Mouse (Mus musculus) olfactory bulb, adult 2 months (tissue): ENCODE measurements at regions not wholly inside any gene's neighbourhood (a gene's known extent, or its start where the extent isn't known, plus 50 kb on each side); places are given as distances from the start of the nearest gene placed in this dataset.
A peak's percentile ranks its signal among the peaks of the same experiment; 100 is the strongest.

Source experiments
- H3K27ac ChIP-seq: fragments of 200-500 bp; 2 replicates; pipeline ENCODE4 v1.5.1; 2012; ENCODE audit warnings: low read depth, low read length; ENCODE audit not compliant: insufficient read depth
- H3K4me1 ChIP-seq: fragments of 200-500 bp; 2 replicates; pipeline ENCODE4 v1.6.1; 2012; ENCODE audit warnings: low read length; ENCODE audit not compliant: control insufficient read depth, insufficient read depth
- H3K4me3 ChIP-seq: fragments of 200-500 bp; 2 replicates; pipeline ENCODE4 v1.5.1; 2012; ENCODE audit warnings: mild to moderate bottlenecking, low read depth, low read length, moderate library complexity; ENCODE audit not compliant: insufficient read depth
- CTCF ChIP-seq: fragments of 200-500 bp; IDR thresholded peaks from 2 replicates; pipeline ENCODE4 v1.5.1; 2012; ENCODE audit warnings: low read depth, mild to moderate bottlenecking, low read length, moderate library complexity; ENCODE audit not compliant: insufficient read depth
- POLR2A ChIP-seq: fragments of 200-500 bp; IDR thresholded peaks from 2 replicates; pipeline ENCODE4 v1.6.1; 2012; ENCODE audit warnings: mild to moderate bottlenecking, low read depth, low read length, moderate library complexity; ENCODE audit not compliant: insufficient read depth
- WGBS: fragments of 180-500 bp; shearing (Covaris S2); methylation state at CpG from one replicate; pipeline ENCODE4 v1.1.7; 2018; 5-methylcytosine and 5-hydroxymethylcytosine counted together

- H3K27ac ChIP-seq: no peak overlapping the region
- peaks cover 15% of the 10 kb centered on the region for H3K4me1 ChIP-seq
- 89% methylated on average over 3 of the region's 3 CpGs for WGBS
- H3K4me3 ChIP-seq: no peak overlapping the region
- TF ChIP-seq POLR2A (no peak), CTCF (no peak)
These were observed 91.2 kb upstream of the Hsd17b12 start for GRCm38 (mm10) chr2:94248948-94249347.

DNA sequence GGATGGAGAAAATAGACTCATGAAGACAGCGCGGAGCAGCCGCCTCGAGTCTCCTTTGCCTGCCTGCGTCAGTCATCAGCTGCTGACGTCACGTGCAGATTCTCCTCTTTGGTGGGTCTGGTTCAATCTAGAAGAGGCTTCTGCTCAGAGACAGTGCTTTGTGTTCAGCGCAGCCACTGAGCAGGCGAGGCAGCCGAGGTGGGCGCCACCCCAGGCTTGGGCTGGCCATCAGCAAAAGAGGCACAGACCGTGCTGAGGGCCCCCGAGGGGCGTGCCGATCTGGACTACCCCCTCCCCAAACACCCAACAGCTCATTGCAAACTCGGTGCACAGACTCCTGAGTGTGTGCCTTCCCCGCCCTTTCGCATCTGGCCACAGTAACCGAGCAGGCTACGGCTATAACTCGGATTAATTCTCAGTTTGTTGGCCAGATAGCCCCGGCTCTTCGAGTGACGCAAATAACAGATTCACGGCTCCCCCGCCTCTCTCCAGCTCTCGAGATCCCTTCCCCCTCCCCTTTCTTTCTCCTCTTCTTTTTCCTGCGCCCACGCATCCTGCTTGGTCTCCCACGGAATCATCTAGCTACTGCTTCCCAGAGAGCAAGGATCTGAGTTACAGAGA is 89.2 kb upstream of the Hsd17b12 start:
- peak overlapping the region; percentile 46 for H3K4me3 ChIP-seq
- WGBS: under 1% methylated on average over 30 of the region's 30 CpGs
- H3K4me1 ChIP-seq: peaks cover 31% of the 10 kb centered on the region

GRCm38 (mm10) chr2:94246180-94246611 is 88.4 kb upstream of the Hsd17b12 start:
- H3K4me1 ChIP-seq: peaks cover 33% of the 10 kb centered on the region
- peak overlapping the region; percentile 83 for H3K27ac ChIP-seq
- TF ChIP-seq CTCF (no peak), POLR2A (no peak)
- H3K4me3 ChIP-seq: peak overlapping the region; percentile 46; the same call in 1 of the 2 replicates
- 9% methylated on average over 9 of the region's 9 CpGs for WGBS

More for the DNA sequence above, 89.2 kb upstream of the Hsd17b12 start:
- no peak for TF ChIP-seq CTCF
- 0 out of 2 replicates have a peak, but pooled peaks have one; percentile 33 for TF ChIP-seq POLR2A
- H3K27ac ChIP-seq: peak overlapping the region; percentile 83

DNA sequence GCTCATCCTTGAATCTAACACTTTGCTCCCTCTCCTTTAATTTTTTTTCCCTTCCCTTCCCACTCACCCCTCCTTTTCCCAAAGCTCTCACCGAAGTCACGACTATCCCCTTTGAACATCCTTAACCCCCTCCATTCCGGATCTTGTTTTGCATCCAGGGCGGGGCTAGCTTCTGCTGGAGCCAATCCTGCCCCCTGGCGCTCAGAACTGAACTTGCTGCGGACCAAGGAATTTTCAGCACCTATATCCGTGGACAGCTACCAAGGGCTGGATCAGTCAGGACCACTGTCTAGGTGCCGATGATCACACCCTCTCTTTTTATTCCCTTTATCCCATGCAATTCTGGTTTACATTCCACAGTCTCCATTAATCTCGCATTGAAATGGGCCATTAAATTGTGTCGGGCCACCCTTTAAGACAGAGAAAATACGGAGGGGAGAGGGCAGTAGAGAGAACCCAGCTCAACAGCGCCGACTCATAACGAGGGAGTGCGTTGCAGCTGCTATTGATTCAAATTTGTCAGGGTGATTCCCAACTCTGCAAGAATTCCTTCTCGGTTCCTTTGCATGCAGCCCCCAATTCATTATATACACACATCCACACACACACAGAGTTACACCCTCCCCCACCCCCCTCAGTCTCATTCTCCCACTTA is 87.7 kb upstream of the Hsd17b12 start:
- 2% methylated on average over 16 of the region's 16 CpGs for WGBS
- TF ChIP-seq POLR2A: no peak
- TF ChIP-seq CTCF: peak; percentile 75; the same call in 1 of the 2 replicates
- Histone ChIP-seq H3K27ac (peak overlapping the region; percentile 18), H3K4me1 (peaks cover 36% of the 10 kb centered on the region), H3K4me3 (peak overlapping the region; percentile 33)

- Histone ChIP-seq H3K4me1 (peaks cover 45% of the 10 kb centered on the region), H3K4me3 (peak overlapping the region; percentile 44; the same call in 1 of the 2 replicates), H3K27ac (peak overlapping the region; percentile 11; the same call in 1 of the 2 replicates)
- 2% methylated on average over 9 of the region's 9 CpGs for WGBS
- TF ChIP-seq CTCF (no peak), POLR2A (no peak)
These were observed 86.4 kb upstream of the Hsd17b12 start for GRCm38 (mm10) chr2:94244140-94244539.

GRCm38 (mm10) chr2:94243053-94243916 is 85.5 kb upstream of the Hsd17b12 start:
- Histone ChIP-seq H3K4me3 (peak overlapping the region; percentile 44), H3K4me1 (peaks cover 44% of the 10 kb centered on the region), H3K27ac (no peak overlapping the region)
- under 1% methylated on average over 50 of the region's 50 CpGs for WGBS
- no peak for TF ChIP-seq POLR2A
- TF ChIP-seq CTCF: no peak

DNA sequence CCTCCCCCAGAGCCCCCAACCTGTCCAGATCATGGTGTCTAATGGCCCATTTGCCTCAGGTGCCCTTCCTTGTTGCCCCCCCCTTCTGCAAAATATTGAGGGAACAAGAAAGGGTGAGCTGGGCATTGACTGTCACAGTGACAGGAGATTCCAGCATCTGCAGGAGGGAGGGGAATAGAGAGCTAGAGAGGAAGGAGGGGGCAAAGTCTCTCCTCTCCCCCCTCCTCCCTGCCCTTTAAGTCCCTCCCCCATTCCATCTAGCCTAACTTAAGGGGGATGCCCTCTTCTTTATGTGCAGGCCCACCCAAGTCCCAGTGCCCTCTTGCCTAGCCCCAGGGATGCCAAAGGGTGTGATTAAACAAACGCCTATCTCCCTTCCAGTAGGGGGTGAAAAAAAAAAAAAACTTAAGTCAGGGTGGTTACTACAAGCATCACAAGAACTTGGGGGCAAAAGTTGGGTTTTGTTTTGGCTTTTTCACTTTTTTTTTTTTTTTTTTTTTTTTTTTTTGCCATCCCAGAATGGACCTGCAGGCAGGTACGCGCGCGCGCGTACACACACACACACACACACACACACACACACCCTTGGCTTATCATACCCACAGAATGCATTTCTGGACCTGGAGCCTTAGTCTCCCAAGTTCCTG is 84.8 kb upstream of the Hsd17b12 start:
- Histone ChIP-seq H3K4me1 (peaks cover 43% of the 10 kb centered on the region), H3K27ac (no peak overlapping the region), H3K4me3 (peak overlapping the region; percentile 44)
- whole genome bisulfite sequencing: 1% methylated on average over 7 of the region's 7 CpGs
- TF ChIP-seq POLR2A (no peak), CTCF (no peak)

DNA sequence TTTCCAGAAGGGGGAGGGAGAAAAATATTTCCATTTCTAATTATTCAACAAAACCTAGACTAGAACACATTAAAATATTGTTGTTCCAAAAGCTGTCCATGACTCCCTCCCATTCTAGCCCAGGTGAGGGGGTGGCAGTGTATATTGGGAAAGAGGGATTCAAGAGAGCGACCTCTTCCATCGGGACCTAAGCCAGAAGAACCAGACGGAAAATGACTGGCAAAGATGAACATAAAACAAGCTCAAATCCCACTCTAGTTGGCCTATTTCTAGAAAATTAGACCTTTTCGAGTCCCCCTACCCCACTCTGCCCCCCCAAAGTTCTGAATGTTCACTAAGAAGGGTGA is 84.3 kb upstream of the Hsd17b12 start:
- Histone ChIP-seq H3K4me1 (peaks cover 38% of the 10 kb centered on the region), H3K4me3 (peak overlapping the region; percentile 25), H3K27ac (no peak overlapping the region)
- WGBS: 2% methylated on average over 4 of the region's 4 CpGs
- TF ChIP-seq POLR2A (no peak), CTCF (no peak)
